Mouse (Mus musculus): ENCODE data around the gene Sptssb.

The Sptssb gene

GRCm38 (mm10) chr3:69859858-69860588 lies at the start of gene Sptssb:
Gene Sptssb (minus strand): TSS chr3:69859940.
- peak; percentile 41 for DNase-seq

GRCm38 (mm10) chr3:69908074-69908473 lies 48.3 kb upstream of the Sptssb start:
- DNase-seq: peak; percentile 59

- DNase-seq: no peak
These were observed 47.8 kb upstream of the Sptssb start for GRCm38 (mm10) chr3:69907564-69907963.

GRCm38 (mm10) chr3:69902787-69903477 lies 43.2 kb upstream of the Sptssb start:
- no peak for DNase-seq

GRCm38 (mm10) chr3:69902382-69902781 lies 42.6 kb upstream of the Sptssb start:
- DNase-seq: no peak

GRCm38 (mm10) chr3:69901874-69902381 lies 42.2 kb upstream of the Sptssb start:
- DNase-seq: no peak

GRCm38 (mm10) chr3:69900335-69900734 lies 40.6 kb upstream of the Sptssb start:
- DNase-seq: no peak

- DNase-seq: peak; percentile 62
These were observed 38.3 kb upstream of the Sptssb start for GRCm38 (mm10) chr3:69897917-69898594.

GRCm38 (mm10) chr3:69895516-69895915 lies 35.8 kb upstream of the Sptssb start:
- DNase-seq: no peak

- no peak for DNase-seq
These were observed 32.7 kb upstream of the Sptssb start for GRCm38 (mm10) chr3:69892187-69893094.

- no peak for DNase-seq
These were observed 26.1 kb upstream of the Sptssb start for GRCm38 (mm10) chr3:69885866-69886265.

- no peak for DNase-seq
These were observed 24.0 kb upstream of the Sptssb start for GRCm38 (mm10) chr3:69883710-69884109.

- DNase-seq: no peak
These were observed 17.8 kb upstream of the Sptssb start for GRCm38 (mm10) chr3:69877538-69877937.

- DNase-seq: no peak
These were observed 15.0 kb upstream of the Sptssb start for GRCm38 (mm10) chr3:69874721-69875120.

GRCm38 (mm10) chr3:69872661-69873327 lies 13.1 kb upstream of the Sptssb start:
- no peak for DNase-seq

GRCm38 (mm10) chr3:69871174-69871573 lies 11.4 kb upstream of the Sptssb start:
- DNase-seq: no peak

- no peak for DNase-seq
These were observed 10.0 kb upstream of the Sptssb start for GRCm38 (mm10) chr3:69869702-69870101.

GRCm38 (mm10) chr3:69861789-69862395 lies 2.2 kb upstream of the Sptssb start:
- DNase-seq: no peak

- peak; percentile 77 for DNase-seq
These were observed 1.1 kb upstream of the Sptssb start for GRCm38 (mm10) chr3:69860589-69861521.

- no peak for DNase-seq
These were observed 20.3 kb downstream of the Sptssb start for GRCm38 (mm10) chr3:69839485-69839884.

Data from embryo, embryonic 11 days (tissue).